Mouse (Mus musculus): ENCODE measurements around the gene Arpc5. TPM values are rescaled to one million over a fixed set of nuclear protein-coding genes. Genes with fewer than 3 reads are reported as not detected.

The Arpc5 gene
- polyA plus RNA-seq, 1 experiment from 2014 or later: 260 TPM

DNA sequence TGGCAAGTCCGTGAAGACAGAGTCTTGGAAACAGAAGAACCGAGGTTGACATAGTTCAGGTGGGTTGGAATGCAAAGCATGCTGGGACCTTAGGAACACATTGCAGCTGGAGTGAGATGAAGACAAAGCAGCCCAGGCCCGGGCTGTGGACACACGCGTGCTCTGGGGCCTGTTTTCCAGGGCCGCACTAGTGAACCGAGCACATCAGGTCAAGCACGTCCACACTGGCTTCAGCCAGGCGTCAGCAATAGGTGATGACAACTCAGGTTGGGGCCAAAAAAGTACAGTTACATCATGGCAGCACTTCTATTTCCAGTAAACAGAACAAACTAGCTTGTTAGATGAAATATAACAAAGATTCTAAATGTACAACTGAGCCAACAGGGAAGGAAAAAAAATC, 27.5 kb upstream of the Arpc5 start:
- no peak for DNase-seq (ENCODE audit: low spot score)
- Histone ChIP-seq H3K4me1 (replicated peaks; ENCODE audit: control insufficient read depth, insufficient read depth, low read length) (no peaks in the 10 kb centered on the region), H3K27ac (ENCODE audit: low read depth, low read length) (no peak overlapping the region), H3K9ac (ENCODE audit: low read depth, low read length) (no peak overlapping the region), H3K36me3 (ENCODE audit: control insufficient read depth, insufficient read depth, low read length) (no peaks in the 10 kb centered on the region), H3K4me3 (ENCODE audit: low read depth, low read length) (no peak overlapping the region), H3K4me2 (no peak overlapping the region), H3K27me3 (replicated peaks; ENCODE audit: control insufficient read depth, insufficient read depth, low read length) (no peaks in the 10 kb centered on the region), H3K9me3 (ENCODE audit: control insufficient read depth, low read length) (no peaks in the 10 kb centered on the region)
- 88% methylated on average over 9 of the region's 9 CpGs for WGBS
- no peak for ATAC-seq (replicated peaks; ENCODE audit: low FRiP score)

DNA sequence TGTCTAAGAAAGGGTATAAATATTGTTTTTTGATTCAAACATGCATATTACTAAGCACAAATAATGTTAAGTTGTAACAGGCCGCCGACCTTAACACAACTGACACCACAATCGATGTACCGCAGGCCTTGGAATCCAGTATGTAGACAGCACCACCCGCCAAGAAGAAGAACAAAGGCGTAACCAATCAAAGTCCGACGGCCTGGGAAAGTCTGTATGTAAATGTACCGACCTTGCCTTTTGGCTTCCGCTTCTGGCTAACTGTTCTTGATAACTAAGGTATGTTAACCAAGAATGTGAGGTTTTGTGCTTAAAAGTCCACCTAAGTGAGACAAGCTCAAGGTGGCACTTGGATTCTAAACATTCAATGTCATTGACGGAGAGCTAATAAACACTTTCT, 27.0 kb upstream of the Arpc5 start:
- H3K9me3 ChIP-seq (ENCODE audit: control insufficient read depth, low read length): no peaks in the 10 kb centered on the region
- H3K27me3 ChIP-seq (replicated peaks; ENCODE audit: control insufficient read depth, insufficient read depth, low read length): no peaks in the 10 kb centered on the region
- no peak overlapping the region for H3K9ac ChIP-seq (ENCODE audit: low read depth, low read length)
- H3K4me3 ChIP-seq (ENCODE audit: low read depth, low read length): no peak overlapping the region
- ATAC-seq (replicated peaks; ENCODE audit: low FRiP score) (no peak), DNase-seq (ENCODE audit: low spot score) (no peak)
- no peaks in the 10 kb centered on the region for H3K36me3 ChIP-seq (ENCODE audit: control insufficient read depth, insufficient read depth, low read length)
- no peaks in the 10 kb centered on the region for H3K4me1 ChIP-seq (replicated peaks; ENCODE audit: control insufficient read depth, insufficient read depth, low read length)
- WGBS: 92% methylated on average over 11 of the region's 11 CpGs
- H3K27ac ChIP-seq (ENCODE audit: low read depth, low read length): no peak overlapping the region
- no peak overlapping the region for H3K4me2 ChIP-seq

DNA sequence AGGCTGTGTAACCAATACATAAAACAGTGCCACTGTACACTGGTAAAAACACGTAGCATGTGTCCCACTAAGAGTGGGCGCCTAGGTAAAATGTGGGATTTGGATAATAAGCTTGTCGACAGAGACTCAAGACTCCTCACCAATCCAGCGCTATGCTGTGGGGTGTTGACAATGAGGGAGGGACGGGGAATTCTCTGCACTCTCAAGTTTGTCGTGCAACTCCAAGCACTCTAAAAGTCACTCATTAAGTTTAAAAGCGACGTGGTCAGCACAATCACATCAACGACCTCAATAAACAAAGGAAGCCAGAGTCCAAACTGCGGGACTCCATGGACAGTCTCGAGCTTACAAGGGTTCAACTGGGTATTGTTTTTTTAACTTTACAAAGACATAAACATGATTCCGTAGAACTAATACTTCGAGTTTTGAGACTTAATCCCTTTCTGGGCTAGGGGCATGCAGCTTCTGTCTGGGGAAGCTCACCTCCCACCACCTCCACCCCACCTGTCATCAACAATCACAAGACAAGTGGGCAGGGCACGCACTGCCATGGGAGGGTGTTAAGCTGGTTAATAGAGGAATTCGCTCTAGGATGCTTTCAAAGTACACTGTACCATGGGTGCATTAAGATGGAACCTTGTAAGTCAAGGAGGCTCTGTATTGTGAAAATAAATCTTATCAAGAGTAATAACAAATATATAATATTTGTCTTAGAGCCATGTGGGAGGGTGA, 23.1 kb upstream of the Arpc5 start:
- no peak overlapping the region for H3K9ac ChIP-seq (ENCODE audit: low read depth, low read length)
- H3K4me1 ChIP-seq (replicated peaks; ENCODE audit: control insufficient read depth, insufficient read depth, low read length): no peaks in the 10 kb centered on the region
- ATAC-seq (replicated peaks; ENCODE audit: low FRiP score) (no peak), DNase-seq (ENCODE audit: low spot score) (no peak)
- no peaks in the 10 kb centered on the region for H3K36me3 ChIP-seq (ENCODE audit: control insufficient read depth, insufficient read depth, low read length)
- no peaks in the 10 kb centered on the region for H3K27me3 ChIP-seq (replicated peaks; ENCODE audit: control insufficient read depth, insufficient read depth, low read length)
- H3K4me2 ChIP-seq: no peak overlapping the region
- H3K4me3 ChIP-seq (ENCODE audit: low read depth, low read length): no peak overlapping the region
- WGBS: 66% methylated on average over 15 of the region's 15 CpGs
- H3K9me3 ChIP-seq (ENCODE audit: control insufficient read depth, low read length): no peaks in the 10 kb centered on the region
- no peak overlapping the region for H3K27ac ChIP-seq (ENCODE audit: low read depth, low read length)

DNA sequence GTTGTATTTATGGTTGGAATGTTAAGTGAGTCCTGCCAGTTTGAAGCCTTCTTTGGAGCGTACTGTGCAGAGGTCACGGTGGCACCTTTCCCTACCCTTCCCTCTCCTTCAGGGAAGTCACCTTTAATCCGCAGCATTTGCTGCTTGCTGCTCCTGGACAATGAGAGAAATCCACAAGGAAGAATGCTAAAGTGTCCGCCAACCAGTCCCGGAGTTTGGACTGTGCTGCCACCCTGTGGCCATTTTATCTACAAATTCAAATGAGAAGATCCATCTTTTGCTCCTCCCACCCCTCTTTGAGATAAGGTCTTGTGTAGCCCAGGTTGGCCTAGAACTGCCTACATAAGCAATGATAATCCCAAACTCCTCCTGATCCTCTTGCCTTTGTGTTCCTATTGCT, 19.9 kb upstream of the Arpc5 start:
- no peaks in the 10 kb centered on the region for H3K36me3 ChIP-seq (ENCODE audit: control insufficient read depth, insufficient read depth, low read length)
- H3K9me3 ChIP-seq (ENCODE audit: control insufficient read depth, low read length): no peaks in the 10 kb centered on the region
- H3K27me3 ChIP-seq (replicated peaks; ENCODE audit: control insufficient read depth, insufficient read depth, low read length): no peaks in the 10 kb centered on the region
- WGBS: 14% methylated on average over 5 of the region's 5 CpGs
- H3K4me1 ChIP-seq (replicated peaks; ENCODE audit: control insufficient read depth, insufficient read depth, low read length): no peaks in the 10 kb centered on the region
- DNase-seq (ENCODE audit: low spot score): peak; percentile 53
- no peak overlapping the region for H3K4me2 ChIP-seq
- no peak overlapping the region for H3K27ac ChIP-seq (ENCODE audit: low read depth, low read length)
- no peak overlapping the region for H3K4me3 ChIP-seq (ENCODE audit: low read depth, low read length)
- H3K9ac ChIP-seq (ENCODE audit: low read depth, low read length): no peak overlapping the region
- ATAC-seq (replicated peaks; ENCODE audit: low FRiP score): 0 out of 2 replicates have a peak, but pooled peaks have one; percentile 45

DNA sequence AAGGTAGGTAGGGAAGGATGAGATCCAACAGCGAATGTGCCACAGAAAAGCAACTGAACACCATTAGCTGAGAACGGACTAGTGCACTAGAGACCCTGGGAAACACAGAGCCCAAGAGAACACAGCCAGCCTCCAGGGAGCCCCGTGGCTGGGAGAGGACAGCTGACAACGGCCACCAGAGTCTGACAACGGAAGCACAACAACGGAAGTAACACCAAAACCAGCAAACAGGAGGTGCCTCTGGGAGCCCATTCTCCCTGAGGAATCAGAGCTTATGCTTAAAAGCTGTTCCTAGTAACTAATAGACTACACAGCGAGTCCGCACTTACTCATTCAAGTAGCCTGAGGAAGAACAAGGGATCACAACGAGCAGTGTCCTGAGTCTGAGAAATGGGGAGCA, 17.1 kb upstream of the Arpc5 start:
- no peaks in the 10 kb centered on the region for H3K36me3 ChIP-seq (ENCODE audit: control insufficient read depth, insufficient read depth, low read length)
- WGBS: 63% methylated on average over 9 of the region's 9 CpGs
- no peaks in the 10 kb centered on the region for H3K27me3 ChIP-seq (replicated peaks; ENCODE audit: control insufficient read depth, insufficient read depth, low read length)
- ATAC-seq (replicated peaks; ENCODE audit: low FRiP score) (no peak), DNase-seq (ENCODE audit: low spot score) (no peak)
- no peak overlapping the region for H3K27ac ChIP-seq (ENCODE audit: low read depth, low read length)
- no peaks in the 10 kb centered on the region for H3K4me1 ChIP-seq (replicated peaks; ENCODE audit: control insufficient read depth, insufficient read depth, low read length)
- H3K9me3 ChIP-seq (ENCODE audit: control insufficient read depth, low read length): no peaks in the 10 kb centered on the region
- no peak overlapping the region for H3K9ac ChIP-seq (ENCODE audit: low read depth, low read length)
- H3K4me2 ChIP-seq: no peak overlapping the region
- H3K4me3 ChIP-seq (ENCODE audit: low read depth, low read length): no peak overlapping the region

DNA sequence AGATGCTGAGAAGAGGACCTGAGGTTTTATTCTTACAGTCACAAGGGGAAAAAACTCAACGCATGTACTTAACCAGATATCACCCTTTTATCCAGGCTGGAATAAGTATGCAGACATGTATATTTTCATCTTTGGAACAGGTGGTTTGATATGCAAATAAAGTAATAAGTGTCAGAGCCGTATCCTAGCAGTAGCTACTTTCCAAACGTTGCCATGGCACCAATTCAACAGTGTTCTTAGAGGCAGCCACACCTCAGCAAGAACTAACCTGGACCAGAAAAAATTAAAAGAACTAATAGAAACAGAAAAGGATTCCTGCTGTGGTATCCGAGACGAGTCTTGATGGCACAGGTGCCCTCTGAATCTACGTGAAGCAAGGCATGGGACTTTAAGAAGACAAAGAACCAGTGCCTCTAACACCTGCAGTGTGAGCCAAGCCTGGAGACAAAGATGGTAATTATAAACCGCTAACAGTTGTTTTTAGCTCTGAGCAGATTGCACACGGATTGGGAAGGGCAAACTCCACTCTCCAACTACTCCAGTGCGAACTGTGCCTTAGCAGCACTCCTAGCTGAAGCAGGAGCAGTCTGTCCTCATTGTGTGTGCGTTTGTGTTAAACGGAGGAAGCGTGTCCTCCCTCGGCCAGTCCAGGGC, 15.9 kb upstream of the Arpc5 start, which contains the start of gene Apobec4:
Gene Apobec4, plus strand, starts transcription at position 240 of the 654 bp plus-strand sequence.
- no peaks in the 10 kb centered on the region for H3K9me3 ChIP-seq (ENCODE audit: control insufficient read depth, low read length)
- H3K4me1 ChIP-seq (replicated peaks; ENCODE audit: control insufficient read depth, insufficient read depth, low read length): no peaks in the 10 kb centered on the region
- H3K4me2 ChIP-seq: no peak within 1 kb of the TSS
- H3K4me3 ChIP-seq (ENCODE audit: low read depth, low read length): no peak within 1 kb of the TSS
- ATAC-seq (replicated peaks; ENCODE audit: low FRiP score) (no peak), DNase-seq (ENCODE audit: low spot score) (no peak)
- H3K36me3 ChIP-seq (ENCODE audit: control insufficient read depth, insufficient read depth, low read length): no peaks in the 10 kb centered on the region
- no peak within 1 kb of the TSS for H3K9ac ChIP-seq (ENCODE audit: low read depth, low read length)
- 80% methylated on average over 13 of the region's 13 CpGs for WGBS
- H3K27me3 ChIP-seq (replicated peaks; ENCODE audit: control insufficient read depth, insufficient read depth, low read length): no peaks in the 10 kb centered on the region
- no peak within 1 kb of the TSS for H3K27ac ChIP-seq (ENCODE audit: low read depth, low read length)

DNA sequence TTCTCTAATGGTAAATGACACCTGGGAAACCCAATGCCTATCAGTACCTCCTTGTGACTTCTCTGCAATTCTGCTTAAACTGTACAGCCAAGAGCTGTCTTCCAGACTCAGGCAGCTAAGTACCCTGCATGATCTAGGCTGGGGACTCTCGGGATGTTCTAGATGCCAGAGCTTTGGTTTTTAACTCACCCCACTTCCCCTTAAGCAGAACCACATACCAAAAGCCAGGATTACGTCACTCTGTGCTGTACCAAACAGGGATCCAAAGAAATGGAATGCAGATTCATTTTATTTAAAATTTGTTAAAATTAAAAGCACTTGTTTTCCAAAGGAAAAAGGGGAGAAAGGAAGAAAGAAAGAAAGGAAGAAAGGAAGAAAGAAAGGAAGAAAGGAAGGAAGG, 4.6 kb upstream of the Arpc5 start:
- WGBS: 49% methylated on average over 2 of the region's 2 CpGs
- DNase-seq (ENCODE audit: low spot score) (no peak), ATAC-seq (replicated peaks; ENCODE audit: low FRiP score) (no peak)
- no peak overlapping the region for H3K9ac ChIP-seq (ENCODE audit: low read depth, low read length)
- H3K4me3 ChIP-seq (ENCODE audit: low read depth, low read length): no peak overlapping the region
- no peak overlapping the region for H3K4me2 ChIP-seq
- H3K9me3 ChIP-seq (ENCODE audit: control insufficient read depth, low read length): no peaks in the 10 kb centered on the region
- peaks cover 5% of the 10 kb centered on the region for H3K27me3 ChIP-seq (replicated peaks; ENCODE audit: control insufficient read depth, insufficient read depth, low read length)
- no peaks in the 10 kb centered on the region for H3K36me3 ChIP-seq (ENCODE audit: control insufficient read depth, insufficient read depth, low read length)
- H3K4me1 ChIP-seq (replicated peaks; ENCODE audit: control insufficient read depth, insufficient read depth, low read length): 0 out of 2 replicates have a peak, but pooled peaks cover 5% of the 10 kb centered on the region
- no peak overlapping the region for H3K27ac ChIP-seq (ENCODE audit: low read depth, low read length)

DNA sequence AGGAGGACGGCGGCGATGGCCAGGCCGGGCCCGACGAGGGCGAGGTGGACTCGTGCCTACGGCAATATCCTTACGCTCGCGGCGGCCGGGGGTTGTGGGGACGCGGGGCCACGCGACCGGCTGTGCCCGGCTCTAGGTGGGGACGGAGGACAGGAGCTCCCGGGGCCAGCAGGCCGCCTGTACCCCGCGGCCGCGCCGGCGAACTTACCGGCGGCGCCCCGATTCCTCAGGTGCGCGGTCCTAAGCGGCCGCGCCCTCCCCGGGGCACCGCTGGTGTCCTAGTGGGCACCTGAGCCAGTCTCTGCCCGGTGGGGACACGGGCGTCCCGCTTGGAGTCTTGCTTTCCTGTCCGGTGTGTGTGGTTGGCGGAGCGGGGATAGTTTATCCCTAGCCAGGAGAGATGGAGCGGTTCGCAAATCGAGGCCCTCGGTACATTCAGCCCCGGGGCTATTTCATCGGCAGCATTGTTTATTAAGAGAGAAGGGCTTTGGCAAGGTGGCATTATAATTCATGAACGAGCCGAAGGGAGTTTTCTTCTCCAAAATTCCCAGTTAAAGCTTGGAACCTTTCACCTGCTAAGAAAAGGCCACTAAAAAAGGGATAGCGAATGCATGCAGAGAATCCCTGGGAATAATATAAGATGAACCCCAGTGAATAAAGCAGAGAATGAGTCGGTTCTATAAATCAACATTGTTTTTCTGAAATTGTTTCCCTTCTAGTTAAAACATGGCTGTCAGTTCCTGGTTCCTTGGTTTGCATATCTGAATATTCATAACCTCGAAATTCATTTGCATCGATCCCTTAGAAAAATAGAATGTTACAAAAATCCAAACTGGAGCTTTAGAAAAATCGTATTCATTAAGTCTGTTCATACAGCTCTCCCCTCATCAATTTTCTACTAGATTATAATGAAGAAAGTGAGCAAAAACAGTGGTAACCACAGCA, 734 bp downstream of the Arpc5 start:
- peak overlapping the region; percentile 94 for H3K9ac ChIP-seq (ENCODE audit: low read depth, low read length)
- H3K36me3 ChIP-seq (ENCODE audit: control insufficient read depth, insufficient read depth, low read length): peaks cover 8% of the 10 kb centered on the region
- DNase-seq (ENCODE audit: low spot score) (no peak), ATAC-seq (replicated peaks; ENCODE audit: low FRiP score) (peak; percentile 54)
- 0 out of 2 replicates have a peak, but pooled peaks cover 5% of the 10 kb centered on the region for H3K4me1 ChIP-seq (replicated peaks; ENCODE audit: control insufficient read depth, insufficient read depth, low read length)
- WGBS: 1% methylated on average over 58 of the region's 60 CpGs
- no peaks in the 10 kb centered on the region for H3K9me3 ChIP-seq (ENCODE audit: control insufficient read depth, low read length)
- H3K27me3 ChIP-seq (replicated peaks; ENCODE audit: control insufficient read depth, insufficient read depth, low read length): peaks cover 5% of the 10 kb centered on the region
- H3K27ac ChIP-seq (ENCODE audit: low read depth, low read length): peak overlapping the region; percentile 84
- H3K4me3 ChIP-seq (ENCODE audit: low read depth, low read length): peak overlapping the region; percentile 99
- peak overlapping the region; percentile 99 for H3K4me2 ChIP-seq

Data from liver, embryonic 11.5 days (tissue).